Mouse (Mus musculus): Measurements from ENCODE around the gene Pgpep1.

- TF ChIP-seq CTCF (conservative IDR thresholded peaks at IDR 0.05; ENCODE audit: low read length) (no peak), POU5F1 (IDR thresholded peaks at IDR 0.05; ENCODE audit: borderline replicate concordance, low read length) (no peak)
Observed at GRCm38 (mm10) chr8:70632346-70632892, 27.8 kb downstream of the Pgpep1 start, which contains the start of gene Gdf15.
